Mouse (Mus musculus): Measurements from ENCODE around the gene Pawr.

The Pawr gene

GRCm38 (mm10) chr10:108443931-108444876, 112.3 kb downstream of the Pawr start:
- DNase-seq (ENCODE audit: low spot score), result no peak

GRCm38 (mm10) chr10:108445123-108445522, 113.2 kb downstream of the Pawr start:
- DNase-seq (ENCODE audit: low spot score), result no peak

GRCm38 (mm10) chr10:108445606-108446005, 113.7 kb downstream of the Pawr start:
- no peak for DNase-seq (ENCODE audit: low spot score)

- peak; percentile 71 for DNase-seq (ENCODE audit: low spot score)
These were observed 114.4 kb downstream of the Pawr start for GRCm38 (mm10) chr10:108446041-108446931.

GRCm38 (mm10) chr10:108447211-108447610, 115.3 kb downstream of the Pawr start:
- DNase-seq (ENCODE audit: low spot score), result peak; percentile 16

- no peak for DNase-seq (ENCODE audit: low spot score)
These were observed 116.5 kb downstream of the Pawr start for GRCm38 (mm10) chr10:108448421-108448820.

GRCm38 (mm10) chr10:108450401-108450800, 118.5 kb downstream of the Pawr start:
- DNase-seq (ENCODE audit: low spot score), result no peak

GRCm38 (mm10) chr10:108451516-108451915, 119.6 kb downstream of the Pawr start:
- DNase-seq (ENCODE audit: low spot score), result no peak

GRCm38 (mm10) chr10:108452421-108452820, 120.5 kb downstream of the Pawr start:
- no peak for DNase-seq (ENCODE audit: low spot score)

- DNase-seq (ENCODE audit: low spot score), result no peak
These were observed 121.6 kb downstream of the Pawr start for GRCm38 (mm10) chr10:108453561-108453960.

- DNase-seq (ENCODE audit: low spot score), result no peak
These were observed 122.8 kb downstream of the Pawr start for GRCm38 (mm10) chr10:108454691-108455117.

GRCm38 (mm10) chr10:108455204-108455603, 123.3 kb downstream of the Pawr start:
- no peak for DNase-seq (ENCODE audit: low spot score)

- no peak for DNase-seq (ENCODE audit: low spot score)
These were observed 124.0 kb downstream of the Pawr start for GRCm38 (mm10) chr10:108455883-108456282.

GRCm38 (mm10) chr10:108457054-108457453, 125.1 kb downstream of the Pawr start:
- no peak for DNase-seq (ENCODE audit: low spot score)

GRCm38 (mm10) chr10:108461862-108462261, 129.9 kb downstream of the Pawr start:
- no peak for DNase-seq (ENCODE audit: low spot score)
